Mouse (Mus musculus) ES-Bruce4 (cell line): Measurements from ENCODE around the gene Traf5.

ENCODE experiments used
- CTCF ChIP-seq: IDR thresholded peaks from one replicate; pipeline ENCODE4 v1.8.1; 2011; ENCODE audit warnings: low read depth, low read length
- EP300 ChIP-seq: IDR thresholded peaks from 2 replicates; pipeline ENCODE4 v1.6.1; 2011; ENCODE audit warnings: low read depth, low read length; ENCODE audit not compliant: insufficient read depth
- POLR2A ChIP-seq: IDR thresholded peaks from one replicate; pipeline ENCODE4 v1.8.1; 2011; ENCODE audit warnings: low read length; ENCODE audit not compliant: insufficient read depth

GRCm38 (mm10) chr1:191957321-191957720, 135.0 kb downstream of the Traf5 start:
- TF ChIP-seq POLR2A (no peak), CTCF (no peak), EP300 (no peak)
